Mouse (Mus musculus): ENCODE results near the gene Srsf6. TPM values are rescaled to one million over a fixed set of nuclear protein-coding genes. Genes with fewer than 3 reads are reported as not detected.

Gene Srsf6
- 125 TPM for polyA plus RNA-seq (2014; fragmentation: Illumina TruSeq; extraction: RNeasy Lipid Tissue Mini Kit (QIAGEN cat#74804); ENCODE audit: low read depth, low replicate concordance)

GRCm38 (mm10) chr2:162931123-162931673, at the start of gene Srsf6:
Gene Srsf6, plus strand, starts transcription at chr2:162931528.

DNA sequence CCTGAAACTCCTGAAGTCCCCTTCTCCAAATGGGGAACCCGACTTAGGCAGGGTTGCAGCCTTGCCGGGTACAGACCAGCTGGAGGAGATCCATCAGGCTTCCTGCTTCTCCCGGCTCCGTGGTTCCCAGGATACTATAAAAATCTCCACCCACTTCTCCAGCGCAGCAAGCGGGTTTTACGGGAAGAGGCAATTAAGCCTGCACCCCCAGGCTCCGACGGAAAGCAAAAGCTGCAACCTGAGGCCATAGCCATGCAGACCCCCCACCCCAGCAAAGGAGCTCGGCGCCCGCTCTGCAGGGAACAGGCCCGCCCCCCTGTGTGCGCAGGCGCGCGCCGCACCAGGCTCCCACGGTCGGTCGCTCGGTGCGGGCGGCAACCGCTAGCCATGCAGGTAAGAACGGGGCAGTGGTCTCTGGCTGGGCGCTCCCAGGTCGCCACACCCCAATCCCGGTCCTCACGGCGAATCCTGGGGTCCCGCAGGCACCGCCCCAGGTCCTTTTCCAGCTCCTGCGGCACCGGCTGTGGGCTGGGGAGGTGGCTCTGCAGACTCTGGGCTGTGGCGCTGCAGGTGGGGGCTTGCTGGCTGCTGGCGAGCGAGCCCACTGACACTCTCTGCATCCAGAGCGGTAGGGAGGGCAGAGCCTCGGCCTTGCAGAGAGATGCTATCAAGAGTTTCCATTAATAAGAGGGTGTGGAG, 12.0 kb downstream of the Srsf6 start, which contains the start of gene L3mbtl1:
L3mbtl1 (plus strand) TSS at position 325 of the 699 bp plus-strand sequence.

Other genes starting within 250 kb of the Srsf6 start
- gene L3mbtl1, start 11.9 kb downstream of the Srsf6 start, polyA plus RNA-seq (2014; fragmentation: Illumina TruSeq; extraction: RNeasy Lipid Tissue Mini Kit (QIAGEN cat#74804); ENCODE audit: low read depth, low replicate concordance), result not detected
- gene Sgk2, start 55.8 kb downstream of the Srsf6 start, polyA plus RNA-seq (2014; fragmentation: Illumina TruSeq; extraction: RNeasy Lipid Tissue Mini Kit (QIAGEN cat#74804); ENCODE audit: low read depth, low replicate concordance), result not detected
- 27.7 TPM for gene Ift52, start 85.8 kb downstream of the Srsf6 start, polyA plus RNA-seq (2014; fragmentation: Illumina TruSeq; extraction: RNeasy Lipid Tissue Mini Kit (QIAGEN cat#74804); ENCODE audit: low read depth, low replicate concordance)
- gene Mybl2, start 123.2 kb downstream of the Srsf6 start, polyA plus RNA-seq (2014; fragmentation: Illumina TruSeq; extraction: RNeasy Lipid Tissue Mini Kit (QIAGEN cat#74804); ENCODE audit: low read depth, low replicate concordance), result 0.29 TPM
- gene Gtsf1l, start 156.3 kb downstream of the Srsf6 start, polyA plus RNA-seq (2014; fragmentation: Illumina TruSeq; extraction: RNeasy Lipid Tissue Mini Kit (QIAGEN cat#74804); ENCODE audit: low read depth, low replicate concordance), result not detected

Data from heart, adult 10 weeks (tissue).